Mouse (Mus musculus): ENCODE measurements around the gene Pipox. TPM values are rescaled to one million over a fixed set of nuclear protein-coding genes. Genes with fewer than 3 reads are reported as not detected.

Pipox gene
- 1 to 10 TPM in 1 of 2 experiments, under 1 TPM in 1; 0.25 to 1.4 TPM for total RNA-seq (2021)

DNA sequence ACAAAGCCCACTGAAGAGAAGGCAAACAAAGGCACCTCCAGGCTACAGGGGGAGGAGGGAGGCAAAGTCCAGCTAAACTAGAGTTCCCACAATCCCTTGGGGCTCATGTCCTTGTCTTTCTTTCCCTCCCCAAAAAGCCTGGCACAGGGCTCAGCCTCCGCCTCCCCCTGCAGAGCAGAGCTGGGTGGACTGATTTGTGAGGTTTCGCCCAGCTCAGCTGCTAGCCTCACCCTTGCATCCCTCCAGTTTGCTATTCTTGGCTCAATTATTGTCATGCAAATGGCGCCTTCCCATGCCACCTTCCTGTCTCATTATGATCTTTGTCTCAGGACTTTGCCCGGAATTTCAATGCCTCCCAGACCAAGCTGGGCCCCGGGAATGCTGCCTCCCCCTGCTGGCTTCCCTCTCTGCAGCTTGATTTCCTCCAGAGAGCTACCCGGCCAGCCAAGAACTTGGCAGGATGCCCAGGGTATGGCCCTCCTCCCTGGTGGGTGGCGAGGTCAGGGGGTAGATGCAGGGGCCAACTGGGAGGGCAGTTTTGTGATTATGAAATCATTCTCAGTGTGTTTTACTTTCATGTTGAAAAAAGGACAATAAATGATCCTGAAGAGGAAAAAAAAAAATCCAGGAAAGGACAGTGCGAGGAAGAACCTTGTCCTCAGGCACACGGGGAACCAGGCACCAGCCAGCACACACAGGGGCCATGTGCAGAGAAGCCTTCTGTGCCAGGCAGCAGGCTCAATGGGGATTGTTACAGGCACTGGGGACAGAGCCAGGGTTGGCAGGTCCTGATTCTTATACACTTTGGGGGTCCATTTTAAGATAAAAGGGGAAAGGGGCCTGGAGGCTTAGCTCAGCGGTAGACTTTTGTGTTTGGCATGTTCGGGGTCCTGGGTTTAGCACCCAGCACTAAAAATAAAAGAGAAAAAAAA lies at the start of gene Pipox:
Gene Pipox (minus strand): TSS at position 310 of the 932 bp plus-strand sequence.
- DNase-seq (ENCODE audit: low spot score in 2 of 2) = peak; percentile 66 to 72
- intact Hi-C loops (cut with DNase I) = loop anchor here (2.0 to 5.0 kb wide), 2 partner anchors 38 to 71 kb away; partner anchors contain the start of gene Sez6

DNA sequence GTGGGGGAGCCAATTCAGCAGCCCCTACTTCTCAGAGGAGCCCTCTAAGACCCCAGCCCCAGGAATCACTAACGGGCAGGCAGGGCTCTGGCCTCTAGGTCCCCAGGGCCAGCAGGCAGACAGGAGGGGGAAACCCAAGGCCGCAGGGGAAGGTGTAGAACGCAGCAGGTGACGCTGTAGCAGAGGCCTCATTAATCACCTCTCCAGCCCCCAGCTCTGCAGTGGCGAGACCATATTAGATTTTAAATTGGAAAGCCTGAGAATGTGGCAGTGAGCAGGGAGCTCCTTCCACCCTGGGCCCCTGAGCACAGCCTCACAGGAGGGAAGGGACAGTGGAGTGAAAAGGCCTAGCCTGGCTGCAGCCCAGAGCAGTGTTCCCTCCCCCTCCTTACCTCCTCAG lies 48.3 kb upstream of the Pipox start:
- DNase-seq (ENCODE audit: low spot score in 2 of 2) = no peak
- intact Hi-C loops (cut with DNase I) = no loop called here

DNA sequence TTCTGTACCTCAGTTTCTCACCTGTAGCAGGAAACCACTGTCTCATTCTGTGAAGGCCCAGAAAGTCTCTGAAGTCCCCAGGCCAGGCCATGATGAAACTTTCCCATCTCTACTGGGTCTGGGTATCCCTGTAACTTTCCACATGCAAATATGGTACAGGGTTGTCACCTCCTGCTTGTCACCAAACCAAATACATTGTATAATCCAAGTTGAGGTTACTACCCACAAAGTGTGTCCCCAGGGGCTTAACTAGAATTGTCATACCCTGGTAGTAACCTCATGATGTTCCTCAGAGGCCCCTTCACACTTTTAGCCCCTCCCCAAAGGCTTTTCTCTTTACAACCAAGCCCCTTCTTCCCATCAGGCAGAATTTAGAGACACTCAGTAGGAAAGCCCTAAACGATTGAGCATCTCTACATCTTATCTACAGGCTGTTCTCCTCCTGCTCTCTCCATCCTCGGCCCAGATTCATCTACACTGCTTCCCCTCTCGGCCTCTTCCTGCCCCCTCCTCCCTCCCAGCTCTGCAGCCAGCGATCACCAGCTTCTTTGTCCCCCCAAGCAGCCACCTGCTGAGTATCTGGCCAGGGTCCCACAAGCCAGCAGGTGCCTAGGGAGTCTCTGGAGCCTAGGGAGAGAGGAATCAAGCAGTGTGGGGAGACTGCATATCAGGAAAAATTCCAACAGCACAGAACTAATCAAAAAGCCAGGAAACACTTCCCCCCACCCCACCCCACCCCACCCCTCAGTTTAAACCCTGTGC lies 43.9 kb upstream of the Pipox start:
- DNase-seq (ENCODE audit: low spot score in 2 of 2) = no peak
- intact Hi-C loops (cut with DNase I) = no loop called here

DNA sequence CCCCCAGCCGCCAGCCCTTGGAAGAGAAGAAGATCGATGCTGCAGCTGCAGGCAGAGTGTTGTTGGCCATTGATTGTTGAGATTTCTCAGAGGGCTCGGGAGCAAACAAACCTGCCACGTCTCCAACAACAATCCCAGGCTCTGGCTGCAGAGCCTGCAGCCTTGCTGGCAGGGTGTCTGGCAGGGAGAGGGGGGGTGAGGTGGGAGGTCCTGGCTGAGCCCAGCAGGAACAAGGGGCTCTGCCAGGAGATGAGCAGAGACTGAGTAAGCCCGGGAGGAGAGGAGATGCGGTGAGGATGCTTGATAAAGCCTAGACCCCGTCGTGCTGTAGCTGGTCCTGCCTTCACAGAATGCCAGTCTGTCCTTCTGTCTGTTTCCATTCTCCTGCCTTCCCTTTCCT lies 43.0 kb upstream of the Pipox start:
- intact Hi-C loops (cut with DNase I) = no loop called here
- no peak for DNase-seq (ENCODE audit: low spot score in 2 of 2)

DNA sequence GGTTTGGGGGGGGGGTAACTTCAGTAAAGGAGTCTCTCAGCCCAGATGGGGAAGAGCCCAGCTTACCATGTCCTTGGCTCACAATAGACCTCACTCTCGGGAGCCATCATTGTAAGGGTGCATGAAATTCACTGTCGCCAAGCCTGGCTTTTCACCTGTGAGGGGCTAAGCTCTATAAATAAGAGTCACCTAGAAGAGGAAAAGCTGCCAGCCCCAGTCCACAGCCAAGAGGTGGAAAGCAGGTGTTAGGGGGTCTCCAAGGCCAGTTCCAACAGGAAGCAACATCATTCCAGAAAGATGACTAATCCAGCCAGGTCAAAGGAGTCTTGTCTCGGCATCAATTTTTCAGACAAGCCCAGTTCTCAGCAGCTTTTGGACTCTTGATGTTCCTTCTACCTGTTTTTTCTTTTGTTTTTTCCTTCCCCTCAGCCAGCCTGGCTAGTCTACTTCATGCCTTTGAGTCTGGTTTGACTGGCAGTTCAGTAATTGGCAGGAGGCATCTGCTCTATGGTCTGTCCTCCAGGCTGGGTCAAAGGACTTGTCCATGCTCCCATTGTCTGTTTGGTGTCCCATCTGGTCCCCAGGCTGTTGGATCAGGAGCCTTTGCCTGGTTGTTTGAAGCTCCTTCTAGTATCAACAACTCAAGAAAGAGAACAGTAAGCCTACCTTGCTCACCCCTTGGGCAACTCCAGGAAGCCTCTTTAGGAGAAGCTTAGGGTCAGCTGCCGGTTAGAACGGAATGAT lies 40.8 kb upstream of the Pipox start:
- no peak for DNase-seq (ENCODE audit: low spot score in 2 of 2)
- intact Hi-C loops (cut with DNase I) = loop anchor here (5.0 kb wide), 3 partner anchors 42 to 82 kb away; partner anchors contain the start of gene Pipox

DNA sequence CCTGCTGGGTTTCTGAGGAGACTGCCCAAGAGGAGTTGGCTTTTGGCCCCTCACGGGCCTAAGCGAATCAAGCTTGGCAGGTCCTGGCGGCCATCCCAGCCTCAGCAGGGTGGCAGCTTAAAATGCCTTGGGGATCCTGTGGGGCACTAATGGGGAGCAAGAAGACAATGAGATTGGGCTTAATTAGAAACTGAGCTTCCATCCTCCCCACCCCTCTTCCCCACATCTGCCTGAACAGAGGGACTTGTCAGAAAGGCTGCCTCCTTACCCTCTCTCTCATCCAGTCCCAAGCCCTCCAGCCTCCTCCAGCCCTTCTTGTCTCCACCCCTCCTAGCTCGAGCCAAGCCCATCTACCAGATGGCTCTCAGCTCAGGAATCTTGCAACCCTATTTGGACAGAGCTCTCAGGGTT lies 40.2 kb upstream of the Pipox start:
- intact Hi-C loops (cut with DNase I) = loop anchor here (5.0 kb wide), 3 partner anchors 42 to 82 kb away; partner anchors contain the start of gene Pipox
- no peak for DNase-seq (ENCODE audit: low spot score in 2 of 2)

DNA sequence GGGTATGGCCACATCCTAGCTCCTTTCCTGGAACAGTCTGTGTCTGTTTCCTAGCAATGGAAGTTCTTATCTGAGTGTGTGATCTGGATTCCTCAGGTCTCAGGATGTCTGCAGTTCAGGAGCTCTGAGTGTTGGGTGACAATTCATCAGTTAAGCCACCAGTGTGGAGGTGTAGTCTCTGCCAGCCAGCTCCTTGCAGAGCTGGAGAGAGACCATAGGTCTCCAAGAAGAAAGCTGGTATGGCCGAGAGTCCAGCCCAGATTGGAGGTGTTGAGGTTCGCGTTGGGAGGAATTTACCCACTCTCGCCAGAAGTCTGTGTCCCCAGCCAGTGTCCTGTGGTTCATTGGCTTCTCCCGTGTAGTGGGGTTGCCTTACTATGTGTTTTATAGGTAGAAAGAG lies 38.7 kb upstream of the Pipox start:
- DNase-seq (ENCODE audit: low spot score in 2 of 2) = no peak
- intact Hi-C loops (cut with DNase I) = loop anchor here (5.0 kb wide), 3 partner anchors 40 to 80 kb away; partner anchors contain the start of gene Pipox

DNA sequence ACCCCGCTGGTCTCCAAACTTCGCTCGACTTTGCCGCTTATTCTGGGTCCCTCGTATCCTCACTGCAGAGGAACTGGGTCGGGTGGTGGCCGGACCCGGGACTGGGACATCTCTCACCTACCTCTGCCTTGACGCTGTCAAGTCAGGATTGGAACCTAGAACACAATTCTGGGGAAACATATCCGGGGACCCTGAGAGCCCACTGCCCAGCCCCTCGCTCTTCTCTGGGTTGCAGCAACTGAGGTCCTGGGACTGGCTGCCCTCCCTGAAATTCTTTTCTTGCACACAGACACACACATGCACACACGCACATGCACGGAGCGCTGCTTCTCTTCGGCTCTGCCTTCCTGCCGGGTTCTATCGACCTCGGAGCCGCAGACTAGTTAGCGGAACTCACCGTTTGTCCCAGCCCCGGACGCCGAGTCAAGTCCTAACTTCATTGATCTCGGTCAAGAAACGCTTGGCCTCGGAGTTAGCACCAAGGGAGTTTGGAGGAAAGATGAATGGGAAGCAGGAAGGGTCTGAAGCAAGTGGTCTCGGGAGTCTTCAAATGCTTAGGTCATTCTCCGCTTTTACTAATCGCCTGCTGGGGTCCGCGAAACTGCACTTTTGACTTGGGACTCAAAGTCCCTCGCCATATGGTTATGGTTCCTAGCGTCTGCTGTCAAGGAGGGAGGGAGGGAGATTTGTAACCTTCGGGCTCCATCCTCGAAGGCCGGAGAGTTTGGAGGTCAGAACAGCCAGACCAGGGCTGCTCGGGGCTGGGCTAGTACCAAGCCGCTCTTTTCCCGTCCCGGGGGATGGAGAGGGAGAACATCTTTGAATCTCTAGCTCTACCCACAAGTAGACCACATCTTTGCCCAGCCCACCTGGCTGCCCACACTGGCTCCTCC lies 37.9 kb upstream of the Pipox start:
- intact Hi-C loops (cut with DNase I) = loop anchor here (2.0 to 5.0 kb wide), 4 partner anchors 33 to 79 kb away; partner anchors contain the start of gene Pipox
- no peak for DNase-seq (ENCODE audit: low spot score in 2 of 2)

DNA sequence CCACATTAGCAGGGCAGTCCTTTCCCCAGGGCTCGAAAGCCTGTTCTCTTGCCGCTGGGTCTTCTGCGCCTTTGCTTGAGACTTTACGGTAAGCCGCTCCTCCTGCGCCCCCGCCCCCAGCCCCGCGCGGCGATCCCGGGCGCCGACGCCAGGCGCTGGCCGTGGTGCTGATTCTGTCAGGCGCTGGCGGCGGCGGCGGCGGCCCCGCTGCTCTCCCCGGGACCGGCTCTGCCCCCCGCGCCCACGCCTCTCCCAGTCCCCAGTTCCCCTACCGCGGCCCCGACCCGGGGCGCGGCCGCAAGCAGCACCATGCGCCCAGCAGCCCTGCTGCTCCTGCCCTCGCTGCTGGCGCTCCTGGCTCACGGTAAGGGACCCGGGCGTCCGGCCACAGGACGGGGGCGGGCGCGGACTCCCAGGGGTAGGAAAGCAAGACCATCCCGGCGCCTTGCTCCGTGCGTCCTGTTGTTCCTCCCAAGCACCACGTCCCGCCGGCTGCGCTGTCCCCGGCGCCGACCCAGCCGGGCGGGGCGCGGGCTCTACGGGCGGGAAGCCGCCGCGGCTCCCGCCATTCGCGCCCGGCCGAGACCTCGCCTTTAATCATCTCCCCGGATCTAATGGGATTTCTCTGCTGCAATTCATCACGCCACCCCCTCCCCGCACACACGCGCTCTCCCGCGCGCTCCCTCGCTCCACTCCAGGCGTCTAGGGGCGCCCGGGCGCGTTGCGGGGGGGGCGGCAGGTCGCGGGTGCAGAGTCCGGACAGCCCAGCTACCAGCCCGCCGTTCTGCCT lies 37.0 kb upstream of the Pipox start, which contains the start of gene Sez6:
Gene Sez6 (plus strand): TSS at position 50 of the 790 bp plus-strand sequence.
- intact Hi-C loops (cut with DNase I) = loop anchor here (2.0 to 5.0 kb wide), 4 partner anchors 34 to 79 kb away; partner anchors contain the start of gene Pipox
- peak; percentile 78 to 81 for DNase-seq (ENCODE audit: low spot score in 2 of 2)

DNA sequence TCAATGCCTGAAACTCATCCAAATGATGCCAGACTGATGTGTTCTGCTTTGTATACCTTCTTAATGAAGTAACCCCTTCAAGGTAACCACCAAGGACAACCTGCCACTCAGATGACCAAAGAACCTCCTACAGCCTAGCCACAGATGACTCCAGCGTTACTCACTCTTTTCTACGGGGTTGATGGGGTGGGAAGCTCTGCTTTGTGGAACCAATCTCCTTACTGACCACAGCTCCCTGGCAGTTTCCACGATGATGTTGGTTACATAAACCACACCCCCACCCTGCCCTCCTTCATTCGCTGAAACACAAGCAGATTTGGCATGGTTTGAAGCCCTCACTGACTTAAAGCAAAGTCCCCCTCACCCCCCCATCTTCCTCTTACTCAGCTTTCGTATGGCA lies 33.9 kb upstream of the Pipox start:
- intact Hi-C loops (cut with DNase I) = no loop called here
- no peak for DNase-seq (ENCODE audit: low spot score in 2 of 2)

DNA sequence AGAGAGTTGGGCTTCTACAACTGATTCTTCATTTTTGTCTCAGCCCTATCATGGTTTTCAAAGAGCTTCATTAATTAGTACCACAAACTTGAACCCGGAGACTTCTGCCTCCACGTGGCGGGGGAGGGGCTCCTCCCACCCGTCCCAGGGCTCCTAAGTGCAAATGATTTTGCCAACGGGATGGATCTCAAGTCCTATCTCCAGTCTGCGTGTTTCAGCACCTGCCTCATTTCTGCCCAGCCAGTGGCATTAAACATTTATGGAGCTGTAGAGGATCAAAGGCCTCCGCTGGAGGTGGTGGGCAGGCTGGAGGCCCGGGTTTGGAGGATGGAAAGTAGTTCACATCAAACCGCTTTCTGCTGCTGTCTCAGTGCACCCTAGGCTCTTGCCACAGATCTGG lies 32.8 kb upstream of the Pipox start:
- intact Hi-C loops (cut with DNase I) = no loop called here

DNA sequence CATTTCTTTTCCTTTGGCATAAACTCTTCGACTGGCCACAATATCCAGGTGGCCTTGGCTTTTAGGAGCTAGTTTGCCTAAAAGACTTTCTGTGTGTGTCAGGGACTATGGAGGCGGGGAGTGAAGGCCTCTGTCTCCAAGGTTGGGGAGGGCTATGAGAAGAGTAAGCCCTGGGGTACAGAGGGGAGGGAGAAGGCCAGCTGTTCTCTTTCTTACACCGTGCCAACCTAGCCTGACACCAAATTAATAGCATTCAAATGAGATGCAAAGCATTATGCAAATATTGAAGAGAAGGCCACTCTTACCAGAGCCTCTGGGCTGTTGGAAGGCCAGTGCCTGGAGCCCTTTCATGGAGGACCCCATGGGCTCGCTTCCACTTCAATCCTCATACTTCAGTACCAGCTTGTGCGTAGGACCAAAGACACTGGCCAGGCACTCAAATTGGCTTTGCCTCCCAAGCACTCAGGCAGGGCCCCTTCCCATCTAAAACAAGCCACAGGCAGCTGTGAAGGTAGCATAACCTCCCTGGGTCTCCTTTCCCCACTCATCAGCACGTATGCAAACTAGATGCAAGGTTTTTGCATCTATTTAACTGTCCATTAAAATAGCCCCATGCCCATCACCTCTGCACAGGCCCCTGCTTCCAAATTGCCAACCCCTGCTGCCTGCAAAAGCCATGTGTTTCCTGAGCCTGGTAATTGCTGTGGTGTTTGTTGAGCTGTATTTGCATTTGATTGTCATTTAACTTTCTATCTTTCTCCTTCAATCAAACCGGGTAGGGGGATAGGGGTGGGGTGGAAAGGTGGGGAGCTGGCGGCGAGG lies 32.2 kb upstream of the Pipox start:
- DNase-seq (ENCODE audit: low spot score in 2 of 2) = no peak

More for the DNA sequence above, 32.8 kb upstream of the Pipox start:
- DNase-seq (ENCODE audit: low spot score in 2 of 2) = no peak

DNA sequence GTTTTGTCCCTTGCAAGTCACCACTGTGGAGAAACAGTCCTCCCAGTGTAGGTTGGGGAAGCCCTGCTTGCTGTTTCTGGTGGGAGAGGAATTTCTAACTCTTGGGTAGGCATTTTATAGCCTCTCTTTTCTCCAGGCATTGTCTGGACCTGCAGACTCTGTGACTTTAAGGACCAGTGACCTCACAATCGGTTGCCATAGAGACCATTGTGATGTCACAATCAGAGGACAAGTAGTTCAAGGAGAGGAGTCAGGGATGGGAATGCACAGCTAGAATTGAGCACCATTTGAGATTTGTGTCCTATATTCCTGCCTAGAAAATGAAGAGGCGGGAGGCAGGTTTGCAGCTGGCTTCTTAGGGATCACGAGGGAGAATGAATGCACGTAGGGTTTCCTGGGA lies 29.4 kb upstream of the Pipox start:
- intact Hi-C loops (cut with DNase I) = no loop called here
- no peak for DNase-seq (ENCODE audit: low spot score in 2 of 2)

More for the DNA sequence above, 32.2 kb upstream of the Pipox start:
- intact Hi-C loops (cut with DNase I) = no loop called here

DNA sequence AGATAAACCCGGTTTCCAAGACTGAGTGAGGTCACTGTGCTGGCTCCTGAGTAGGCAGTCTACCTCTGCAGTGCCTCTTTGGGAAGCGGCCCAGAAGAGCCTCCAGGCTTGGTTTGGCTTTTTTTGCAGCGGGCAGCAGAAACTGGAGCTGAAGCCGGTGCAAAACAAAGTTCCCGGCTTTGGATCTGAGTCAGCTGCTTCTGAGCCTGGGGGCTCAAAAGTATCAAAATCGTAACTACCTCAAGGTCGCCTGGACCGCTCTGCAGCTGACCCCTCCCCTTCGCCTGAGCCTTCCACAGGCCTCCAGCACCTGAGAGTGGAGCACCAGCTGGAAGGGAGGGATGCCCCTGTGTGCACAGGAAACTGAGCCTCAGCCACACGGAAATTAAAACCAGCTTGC lies 23.3 kb upstream of the Pipox start:
- intact Hi-C loops (cut with DNase I) = no loop called here
- DNase-seq (ENCODE audit: low spot score in 2 of 2) = no peak

DNA sequence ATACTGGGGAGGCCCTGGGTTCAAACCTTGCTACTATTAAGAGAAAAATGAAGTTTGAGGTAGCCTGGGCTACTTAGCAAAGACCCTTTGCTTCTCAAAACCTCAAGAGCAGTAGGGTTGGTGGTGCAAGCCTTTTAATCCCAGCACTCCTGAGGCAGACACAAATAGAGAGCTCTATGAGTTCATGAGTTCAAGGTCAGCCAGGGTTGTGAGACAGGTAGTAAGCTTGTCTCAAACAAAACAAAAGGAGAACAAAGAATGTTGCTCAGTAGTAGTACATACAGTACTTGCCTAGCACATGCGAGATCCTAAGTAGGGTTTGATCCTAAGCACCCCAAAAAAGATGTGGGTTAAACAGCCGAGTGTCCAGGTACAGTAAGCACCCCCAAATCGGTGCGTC lies 22.8 kb upstream of the Pipox start:
- no peak for DNase-seq (ENCODE audit: low spot score in 2 of 2)
- intact Hi-C loops (cut with DNase I) = no loop called here

DNA sequence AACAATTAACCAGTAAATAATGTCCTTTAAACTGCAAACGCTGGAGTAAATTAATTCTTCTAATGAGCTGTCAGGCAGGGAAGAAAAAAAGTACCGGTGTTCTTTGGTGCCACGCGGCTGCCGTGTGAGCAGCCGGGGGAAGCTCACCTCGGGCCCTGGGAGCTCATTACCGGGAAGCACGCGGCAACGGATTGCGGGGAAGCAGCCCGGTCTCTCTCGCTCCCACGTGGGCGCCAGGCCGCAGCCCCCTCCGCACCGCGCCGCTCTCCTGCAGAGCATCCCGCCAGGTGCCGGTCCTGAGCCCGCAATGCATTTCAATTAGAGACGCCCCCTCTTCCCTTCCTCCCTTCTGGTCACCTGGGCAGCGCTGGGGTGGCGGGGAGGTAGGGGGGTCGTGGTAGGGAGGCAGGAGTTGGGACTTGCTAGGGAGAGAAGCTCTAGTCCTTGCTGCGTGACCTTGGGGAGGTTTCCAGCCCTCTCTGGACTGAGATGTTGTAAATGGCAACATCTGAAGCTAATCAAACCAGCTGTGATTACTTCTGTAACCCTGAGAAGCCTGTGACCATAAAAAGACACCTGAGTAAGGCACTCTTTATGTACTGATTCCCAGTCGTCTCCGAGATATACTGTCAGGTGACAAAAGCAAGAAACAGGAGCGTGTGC lies 20.8 kb upstream of the Pipox start:
- DNase-seq (ENCODE audit: low spot score in 2 of 2) = no peak
- intact Hi-C loops (cut with DNase I) = no loop called here
